Mouse (Mus musculus) layer of hippocampus, adult 6 months (tissue): ENCODE data around the gene Ppp1r1a. TPM values are rescaled to one million over a fixed set of nuclear protein-coding genes. Genes with fewer than 3 reads are reported as not detected.

Experiments used
- long read RNA-seq, 2 experiments: library from polyadenylated mRNA; unstranded; transcript quantifications; one replicate each; pipeline ENCODE4 v2.0.0; 2019 to 2020
- polyA plus RNA-seq: library from polyadenylated mRNA; unstranded; fragments of <200 nt; fragmentation: Nextera tagmentation; gene quantifications from 2 replicates; pipeline ENCODE4 v1.2.3, GENCODE M21; 2021

Gene Ppp1r1a
- 183 and 201 TPM in 2 replicates for polyA plus RNA-seq
- long read RNA-seq, experiment 1, transcript Ppp1r1a-201 (7 exons, 1,306 nt) = major isoform, 142 of 194 reads
- long read RNA-seq, experiment 1, transcript Ppp1r1a-202 (6 exons, 821 nt) = minor isoform, 41 of 194 reads
- long read RNA-seq, experiment 1, partial matches to known transcripts = 7 of 194 reads
- long read RNA-seq, experiment 1, other reads (novel, unspliced or antisense) = 4 of 194 reads
- long read RNA-seq, experiment 2, transcript Ppp1r1a-202 (6 exons, 821 nt) = minor isoform, 21 of 80 reads
- long read RNA-seq, experiment 2, transcript Ppp1r1a-201 (7 exons, 1,306 nt) = major isoform, 43 of 80 reads
- long read RNA-seq, experiment 2, partial matches to known transcripts = 1 of 80 reads
- long read RNA-seq, experiment 2, other reads (novel, unspliced or antisense) = 15 of 80 reads

GRCm38 (mm10) chr15:103537822-103538213 is at the start of gene Ppp1r1a:
Gene Ppp1r1a, minus strand, starts transcription at chr15:103538003.

GRCm38 (mm10) chr15:103564981-103565380 is 27.2 kb upstream of the Ppp1r1a start, which contains the start of gene Glycam1:
Gene Glycam1, minus strand, starts transcription at chr15:103565081.

GRCm38 (mm10) chr15:103502435-103503250 is 35.2 kb downstream of the Ppp1r1a start, which contains the start of gene Pde1b:
Gene Pde1b, plus strand, starts transcription at chr15:103503034.

Other genes starting within 250 kb of the Ppp1r1a start
- gene Gpr84, start 227.4 kb downstream of the Ppp1r1a start, polyA plus RNA-seq = 1.5 and 1.7 TPM in 2 replicates
- gene Zfp385a, start 197.9 kb downstream of the Ppp1r1a start, polyA plus RNA-seq = 16.1 and 20.8 TPM in 2 replicates
- gene Itga5, start 171.2 kb downstream of the Ppp1r1a start, polyA plus RNA-seq = 0.51 and 0.52 TPM in 2 replicates
- gene Gtsf1, start 107.5 kb downstream of the Ppp1r1a start, polyA plus RNA-seq = 0.36 TPM in 1 of 2 replicates, not detected in the other
- not detected in 2 replicates for gene Gtsf2, start 89.5 kb downstream of the Ppp1r1a start, polyA plus RNA-seq
- 2.3 and 2.5 TPM in 2 replicates for gene Nckap1l, start 84.2 kb downstream of the Ppp1r1a start, polyA plus RNA-seq
- gene Pde1b, start 35.0 kb downstream of the Ppp1r1a start, polyA plus RNA-seq = 23.5 and 23.6 TPM in 2 replicates
- gene Glycam1, start 27.1 kb upstream of the Ppp1r1a start, polyA plus RNA-seq = 0.35 and 0.50 TPM in 2 replicates
- not detected in 2 replicates for gene Mucl1, start 217.5 kb upstream of the Ppp1r1a start, polyA plus RNA-seq